Mouse (Mus musculus): ENCODE data around the gene Lrrc29. TPM values are rescaled to one million over a fixed set of nuclear protein-coding genes. Genes with fewer than 3 reads are reported as not detected.

Lrrc29 gene
- polyA plus RNA-seq, 1 experiment, result 1.5 TPM

- Histone ChIP-seq H3K9ac (ENCODE audit: low read depth, poor library complexity, severe bottlenecking) (no peak overlapping the region; the same call in 1 of the 2 replicates), H3K27me3 (ENCODE audit: control insufficient read depth, insufficient read depth, low read length, poor library complexity, severe bottlenecking) (no peaks in the 10 kb centered on the region), H3K9me3 (replicated peaks; ENCODE audit: control insufficient read depth, insufficient read depth, low read length, poor library complexity, severe bottlenecking) (no peaks in the 10 kb centered on the region), H3K4me3 (ENCODE audit: low read depth, low read length) (peak overlapping the region; percentile 83), H3K36me3 (ENCODE audit: control insufficient read depth, insufficient read depth, low read length, poor library complexity, severe bottlenecking) (no peaks in the 10 kb centered on the region), H3K27ac (ENCODE audit: insufficient read depth, low read length) (no peak overlapping the region), H3K4me1 (ENCODE audit: control insufficient read depth, insufficient read depth, low read length) (peaks cover 4% of the 10 kb centered on the region)
- TF ChIP-seq EP300 (IDR thresholded peaks at IDR 0.05; ENCODE audit: insufficient read depth, low read depth, low read length) (peak; percentile 46; the same call in 1 of the 2 replicates), CTCF (IDR thresholded peaks at IDR 0.05; ENCODE audit: low read depth, low read length) (peak; percentile 97), POLR2A (IDR thresholded peaks at IDR 0.05; ENCODE audit: insufficient read depth, low read length) (no peak)
These were observed 35.3 kb downstream of the Lrrc29 start for GRCm38 (mm10) chr8:105290554-105291314.

- TF ChIP-seq CTCF (IDR thresholded peaks at IDR 0.05; ENCODE audit: low read depth, low read length) (peak; percentile 77), EP300 (IDR thresholded peaks at IDR 0.05; ENCODE audit: insufficient read depth, low read depth, low read length) (0 out of 2 replicates have a peak, but pooled peaks have one; percentile 25), POLR2A (IDR thresholded peaks at IDR 0.05; ENCODE audit: insufficient read depth, low read length) (no peak)
- peak within 1 kb of the TSS; percentile 55; the same call in 1 of the 2 replicates for H3K9ac ChIP-seq (ENCODE audit: low read depth, poor library complexity, severe bottlenecking)
- H3K4me3 ChIP-seq (ENCODE audit: low read depth, low read length), result peak within 1 kb of the TSS; percentile 83
- peaks cover 2% of the 10 kb centered on the region for H3K4me1 ChIP-seq (ENCODE audit: control insufficient read depth, insufficient read depth, low read length)
- no peaks in the 10 kb centered on the region for H3K36me3 ChIP-seq (ENCODE audit: control insufficient read depth, insufficient read depth, low read length, poor library complexity, severe bottlenecking)
- no peaks in the 10 kb centered on the region for H3K27me3 ChIP-seq (ENCODE audit: control insufficient read depth, insufficient read depth, low read length, poor library complexity, severe bottlenecking)
- no peaks in the 10 kb centered on the region for H3K9me3 ChIP-seq (replicated peaks; ENCODE audit: control insufficient read depth, insufficient read depth, low read length, poor library complexity, severe bottlenecking)
- H3K27ac ChIP-seq (ENCODE audit: insufficient read depth, low read length), result peak within 1 kb of the TSS; percentile 51; the same call in 1 of the 2 replicates
These were observed 36.1 kb downstream of the Lrrc29 start, which contains the start of gene 4931428F04Rik for GRCm38 (mm10) chr8:105289805-105290460. Gene 4931428F04Rik (minus strand): TSS chr8:105289864.

GRCm38 (mm10) chr8:105288958-105289732, 36.9 kb downstream of the Lrrc29 start:
- Histone ChIP-seq H3K4me1 (ENCODE audit: control insufficient read depth, insufficient read depth, low read length) (peaks cover 2% of the 10 kb centered on the region), H3K27me3 (ENCODE audit: control insufficient read depth, insufficient read depth, low read length, poor library complexity, severe bottlenecking) (no peaks in the 10 kb centered on the region)
- peak; percentile 58 for TF ChIP-seq POLR2A (IDR thresholded peaks at IDR 0.05; ENCODE audit: insufficient read depth, low read length)
- no peak for TF ChIP-seq EP300 (IDR thresholded peaks at IDR 0.05; ENCODE audit: insufficient read depth, low read depth, low read length)

GRCm38 (mm10) chr8:105288231-105288630, 37.8 kb downstream of the Lrrc29 start:
- Histone ChIP-seq H3K4me1 (ENCODE audit: control insufficient read depth, insufficient read depth, low read length) (peaks cover 2% of the 10 kb centered on the region), H3K36me3 (ENCODE audit: control insufficient read depth, insufficient read depth, low read length, poor library complexity, severe bottlenecking) (no peaks in the 10 kb centered on the region), H3K9me3 (replicated peaks; ENCODE audit: control insufficient read depth, insufficient read depth, low read length, poor library complexity, severe bottlenecking) (no peaks in the 10 kb centered on the region), H3K4me3 (ENCODE audit: low read depth, low read length) (no peak overlapping the region), H3K27ac (ENCODE audit: insufficient read depth, low read length) (no peak overlapping the region), H3K9ac (ENCODE audit: low read depth, poor library complexity, severe bottlenecking) (no peak overlapping the region), H3K27me3 (ENCODE audit: control insufficient read depth, insufficient read depth, low read length, poor library complexity, severe bottlenecking) (no peaks in the 10 kb centered on the region)
- TF ChIP-seq CTCF (IDR thresholded peaks at IDR 0.05; ENCODE audit: low read depth, low read length) (no peak), EP300 (IDR thresholded peaks at IDR 0.05; ENCODE audit: insufficient read depth, low read depth, low read length) (no peak), POLR2A (IDR thresholded peaks at IDR 0.05; ENCODE audit: insufficient read depth, low read length) (no peak)

More at GRCm38 (mm10) chr8:105288958-105289732, 36.9 kb downstream of the Lrrc29 start:
- H3K4me3 ChIP-seq (ENCODE audit: low read depth, low read length), result peak overlapping the region; percentile 83
- H3K9me3 ChIP-seq (replicated peaks; ENCODE audit: control insufficient read depth, insufficient read depth, low read length, poor library complexity, severe bottlenecking), result no peaks in the 10 kb centered on the region
- peak overlapping the region; percentile 55; the same call in 1 of the 2 replicates for H3K9ac ChIP-seq (ENCODE audit: low read depth, poor library complexity, severe bottlenecking)
- H3K36me3 ChIP-seq (ENCODE audit: control insufficient read depth, insufficient read depth, low read length, poor library complexity, severe bottlenecking), result no peaks in the 10 kb centered on the region
- peak overlapping the region; percentile 51; the same call in 1 of the 2 replicates for H3K27ac ChIP-seq (ENCODE audit: insufficient read depth, low read length)

GRCm38 (mm10) chr8:105286907-105287306, 39.2 kb downstream of the Lrrc29 start:
- Histone ChIP-seq H3K4me1 (ENCODE audit: control insufficient read depth, insufficient read depth, low read length) (peaks cover 2% of the 10 kb centered on the region), H3K9ac (ENCODE audit: low read depth, poor library complexity, severe bottlenecking) (no peak overlapping the region), H3K4me3 (ENCODE audit: low read depth, low read length) (no peak overlapping the region), H3K9me3 (replicated peaks; ENCODE audit: control insufficient read depth, insufficient read depth, low read length, poor library complexity, severe bottlenecking) (no peaks in the 10 kb centered on the region), H3K27me3 (ENCODE audit: control insufficient read depth, insufficient read depth, low read length, poor library complexity, severe bottlenecking) (no peaks in the 10 kb centered on the region), H3K36me3 (ENCODE audit: control insufficient read depth, insufficient read depth, low read length, poor library complexity, severe bottlenecking) (no peaks in the 10 kb centered on the region), H3K27ac (ENCODE audit: insufficient read depth, low read length) (no peak overlapping the region)
- TF ChIP-seq POLR2A (IDR thresholded peaks at IDR 0.05; ENCODE audit: insufficient read depth, low read length) (no peak), EP300 (IDR thresholded peaks at IDR 0.05; ENCODE audit: insufficient read depth, low read depth, low read length) (no peak), CTCF (IDR thresholded peaks at IDR 0.05; ENCODE audit: low read depth, low read length) (no peak)

Data from ES-Bruce4 (cell line).